Mouse (Mus musculus) thymus, postnatal 10 days (tissue): Measurements from ENCODE around the gene 4933424G06Rik.
"Not testable (repeated sequence)": the region's sequence is repeated elsewhere in the genome, so short reads cannot be mapped to it uniquely, and the experiment has no call there.

Source experiments
- DNase-seq, 2 experiments: peaks; one replicate each; pipeline ENCODE4 v3.0.0; 2021; ENCODE audit warnings: low spot score in 2 of 2

The 4933424G06Rik gene

DNA sequence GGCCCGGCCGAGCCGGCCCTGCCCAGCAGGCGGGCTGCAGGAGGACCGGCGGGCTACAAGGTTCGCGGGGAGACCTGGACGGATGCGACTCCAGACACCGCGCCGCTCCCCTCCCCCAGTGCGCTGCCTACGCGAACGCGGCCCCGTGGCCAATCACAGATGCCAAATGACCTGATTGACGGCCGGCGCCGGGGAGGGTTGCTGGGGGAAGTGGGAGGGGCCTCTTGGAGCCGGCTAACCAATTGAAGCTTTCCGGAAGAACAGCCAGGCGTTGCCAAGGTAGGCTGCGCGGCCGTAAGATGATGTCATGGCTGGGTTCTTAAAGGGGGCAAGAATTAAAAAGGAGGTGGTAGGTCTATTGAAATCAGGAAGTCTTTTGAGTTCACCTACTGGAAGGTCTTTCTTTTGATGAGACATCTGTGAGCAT lies at the start of gene 4933424G06Rik:
TSS of gene 4933424G06Rik (plus strand) at position 296 of the 427 bp plus-strand sequence.
- DNase-seq = peak; percentile 98 to 99

DNA sequence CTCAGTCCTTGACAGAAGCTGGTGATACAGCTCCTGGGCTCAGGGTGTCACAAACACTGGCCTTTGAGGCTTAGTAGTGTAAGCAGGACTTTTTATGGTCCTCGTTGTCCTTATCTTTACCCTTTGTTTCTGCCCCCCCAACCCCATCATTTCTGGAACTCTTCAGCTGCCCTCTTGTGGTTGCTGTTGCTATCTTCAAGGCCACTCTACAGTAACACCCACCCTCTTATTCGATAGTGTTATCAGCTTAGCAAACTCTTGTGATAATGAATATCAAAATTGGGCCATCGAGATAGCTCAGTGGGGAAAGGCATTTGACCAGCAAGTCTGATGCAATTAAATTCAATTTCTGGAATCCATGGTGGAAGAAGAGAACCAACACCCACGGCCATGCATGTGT lies 45.5 kb upstream of the 4933424G06Rik start:
- no peak for DNase-seq

DNA sequence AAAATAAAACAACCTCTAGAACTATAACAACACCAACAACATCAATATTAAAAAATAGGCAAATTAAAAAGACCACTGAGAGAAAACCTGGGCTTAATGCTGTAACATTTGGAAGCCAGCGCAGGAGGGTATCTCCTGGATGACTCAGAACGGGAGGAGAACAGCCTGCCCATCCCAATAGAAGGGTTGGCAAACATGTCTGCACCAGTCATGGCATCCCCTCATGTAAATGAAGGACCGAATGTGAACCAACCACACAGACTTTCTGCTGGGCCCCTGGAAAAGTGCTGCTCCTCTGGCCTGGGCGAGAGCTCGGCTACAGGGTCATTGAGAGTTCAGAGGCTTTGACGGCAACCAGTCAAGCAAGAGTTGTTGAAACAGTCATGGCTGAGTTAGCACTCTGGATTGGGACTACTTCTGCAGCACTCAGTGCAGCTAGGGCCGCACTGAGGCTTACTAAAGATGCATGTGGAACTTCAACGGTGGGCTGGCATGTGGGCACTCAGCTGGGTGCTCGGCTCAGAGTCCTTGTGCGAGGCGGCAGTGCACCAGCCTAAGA lies 44.7 kb upstream of the 4933424G06Rik start:
- no peak for DNase-seq

DNA sequence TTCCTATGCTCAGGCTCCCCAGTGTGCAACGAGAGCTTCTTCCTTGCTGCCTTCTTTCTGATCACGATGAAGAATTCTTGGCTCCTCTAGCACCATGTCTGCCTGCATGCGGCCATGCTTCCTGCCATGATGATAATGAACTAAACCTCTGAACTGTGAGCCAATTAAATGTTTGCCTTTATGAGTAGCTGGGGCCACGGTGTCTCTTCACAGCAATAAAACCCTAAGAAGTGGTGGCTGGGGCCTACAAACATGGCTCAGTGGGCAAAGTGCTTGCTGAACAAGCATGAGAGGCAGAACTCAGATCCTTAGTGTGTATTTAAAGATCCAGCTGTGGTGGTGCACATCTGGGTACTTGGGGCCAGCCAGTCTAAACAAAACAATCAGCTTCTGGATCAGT lies 44.0 kb upstream of the 4933424G06Rik start:
- no peak for DNase-seq

- DNase-seq = not testable (repeated sequence)
These were observed 41.9 kb upstream of the 4933424G06Rik start for GRCm38 (mm10) chr1:36668007-36668406.

GRCm38 (mm10) chr1:36670256-36670655 lies 39.7 kb upstream of the 4933424G06Rik start:
- DNase-seq = no peak

DNA sequence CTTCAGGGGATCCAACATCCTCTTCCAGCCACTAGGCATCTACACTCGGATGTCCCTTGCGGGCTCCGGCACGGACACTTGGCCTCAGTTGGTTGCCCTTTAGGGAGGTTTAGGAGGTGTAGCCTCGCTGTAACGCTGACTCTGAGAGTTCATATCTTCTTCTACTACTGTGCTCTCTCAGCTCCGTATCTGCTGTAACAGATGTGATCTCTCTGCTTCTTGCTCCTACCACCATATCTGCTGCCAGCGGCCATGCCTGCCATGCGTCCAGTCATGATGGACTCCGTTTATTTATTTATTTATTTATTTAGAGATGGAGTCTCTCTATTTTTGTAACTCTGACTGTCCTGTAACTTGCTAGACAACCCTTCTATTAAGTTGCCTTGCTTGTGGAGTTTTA lies 38.7 kb upstream of the 4933424G06Rik start:
- DNase-seq = no peak

DNA sequence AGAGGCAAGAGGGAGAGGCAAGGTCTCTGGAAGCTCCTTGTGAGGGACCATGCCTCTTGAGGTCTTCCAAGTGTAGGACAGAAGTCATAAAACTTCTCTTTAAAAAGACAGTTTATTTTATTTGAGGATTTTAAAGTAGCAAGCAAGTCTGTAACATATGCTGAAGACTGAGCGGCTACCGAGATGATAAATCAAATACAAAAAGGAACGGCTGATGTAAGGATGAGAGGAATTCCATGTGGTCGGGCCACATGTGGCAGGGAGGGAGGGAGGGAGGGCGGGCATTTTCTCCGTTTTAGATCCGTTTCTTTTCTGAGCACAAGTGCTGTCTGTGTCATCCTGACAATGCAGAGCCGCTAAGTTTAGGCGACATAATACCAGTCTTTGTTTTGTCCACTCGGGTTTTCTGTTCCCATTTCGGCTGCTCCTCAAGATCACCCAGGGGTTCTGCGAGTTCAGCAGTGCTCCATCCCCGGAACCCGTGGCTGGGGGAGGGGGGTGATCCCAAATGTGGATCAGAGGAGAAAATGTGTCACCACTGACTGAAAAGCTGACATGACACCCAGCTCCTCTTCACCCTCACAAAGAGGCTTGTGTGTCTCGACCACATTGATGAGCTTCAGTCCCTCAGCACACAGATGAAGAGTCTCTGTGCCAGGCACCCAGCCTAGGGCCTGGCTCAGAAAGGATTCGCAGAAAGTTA lies 37.1 kb upstream of the 4933424G06Rik start:
- no peak for DNase-seq

DNA sequence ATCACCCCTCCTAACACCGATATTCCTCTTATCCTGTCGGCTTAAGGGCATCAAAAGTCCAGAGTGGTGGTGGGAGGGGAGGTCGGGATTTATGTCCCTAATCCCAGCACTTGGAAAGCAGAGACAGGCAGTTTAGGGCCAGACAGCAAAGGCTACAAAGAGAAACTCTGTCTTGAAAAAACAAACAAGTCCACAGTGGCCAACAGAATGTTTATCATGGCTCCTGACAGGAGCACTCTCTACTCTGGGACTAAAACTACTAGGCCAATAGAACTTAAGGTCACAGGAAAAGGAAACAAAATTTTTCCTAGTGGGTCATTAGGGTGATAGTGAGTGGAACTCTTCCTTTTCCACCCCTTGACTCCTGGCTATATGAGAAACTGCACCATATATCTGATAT lies 35.0 kb upstream of the 4933424G06Rik start:
- no peak for DNase-seq

DNA sequence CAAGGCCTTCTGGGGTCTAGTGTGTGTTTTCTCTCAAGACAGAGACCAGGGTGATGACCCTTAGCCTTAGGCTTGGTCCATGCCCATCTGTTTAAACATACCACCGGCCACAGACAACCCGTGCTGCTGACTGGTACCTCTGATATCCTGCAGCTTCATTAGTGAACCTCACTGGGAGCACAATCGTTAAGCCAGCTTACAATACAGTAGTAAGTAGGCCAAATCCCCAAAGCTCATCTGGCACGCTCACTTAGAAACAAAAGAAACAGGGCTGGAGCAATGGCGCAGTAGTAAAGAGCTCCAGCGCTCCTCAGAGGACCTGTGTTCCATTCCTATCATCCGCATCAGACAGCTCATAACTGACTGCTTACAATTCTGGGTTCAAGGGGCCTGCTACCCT lies 29.1 kb upstream of the 4933424G06Rik start:
- DNase-seq = no peak

GRCm38 (mm10) chr1:36682620-36683355 lies 27.2 kb upstream of the 4933424G06Rik start, which contains the start of gene Fam178b:
TSS of gene Fam178b (minus strand) at chr1:36683183.
- no peak for DNase-seq

DNA sequence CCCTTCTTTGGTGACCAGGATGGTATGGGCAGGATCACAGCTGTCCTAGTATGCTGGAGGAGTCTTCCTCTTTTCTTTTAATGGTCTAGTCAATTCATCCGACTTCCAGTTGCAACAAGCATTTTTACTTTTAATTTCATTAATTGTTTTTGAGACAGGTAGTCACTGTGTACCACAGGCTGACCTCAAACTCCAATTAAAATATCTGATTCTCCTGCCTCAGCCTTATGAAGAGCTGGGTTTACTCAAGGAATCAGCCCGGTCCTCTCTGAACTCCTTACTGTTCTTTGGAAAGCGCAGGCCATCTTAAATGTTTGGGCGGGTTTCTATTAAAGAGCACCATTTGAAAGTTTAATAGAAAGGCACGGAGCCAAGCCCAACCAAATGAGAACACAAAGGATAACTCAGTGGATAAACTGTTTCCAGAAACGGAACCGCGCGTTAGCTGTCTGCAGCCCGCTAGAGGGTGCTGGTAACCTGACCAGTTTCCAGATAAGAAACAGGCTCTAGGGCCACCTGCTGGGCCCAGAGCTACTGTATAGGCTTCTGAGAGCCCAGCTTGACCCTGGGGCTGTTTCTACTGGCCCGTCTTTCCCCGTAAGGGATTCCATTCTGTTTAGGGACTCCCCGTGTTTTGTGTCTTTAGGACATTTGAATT lies 26.0 kb upstream of the 4933424G06Rik start:
- DNase-seq = peak; percentile 40 to 72

DNA sequence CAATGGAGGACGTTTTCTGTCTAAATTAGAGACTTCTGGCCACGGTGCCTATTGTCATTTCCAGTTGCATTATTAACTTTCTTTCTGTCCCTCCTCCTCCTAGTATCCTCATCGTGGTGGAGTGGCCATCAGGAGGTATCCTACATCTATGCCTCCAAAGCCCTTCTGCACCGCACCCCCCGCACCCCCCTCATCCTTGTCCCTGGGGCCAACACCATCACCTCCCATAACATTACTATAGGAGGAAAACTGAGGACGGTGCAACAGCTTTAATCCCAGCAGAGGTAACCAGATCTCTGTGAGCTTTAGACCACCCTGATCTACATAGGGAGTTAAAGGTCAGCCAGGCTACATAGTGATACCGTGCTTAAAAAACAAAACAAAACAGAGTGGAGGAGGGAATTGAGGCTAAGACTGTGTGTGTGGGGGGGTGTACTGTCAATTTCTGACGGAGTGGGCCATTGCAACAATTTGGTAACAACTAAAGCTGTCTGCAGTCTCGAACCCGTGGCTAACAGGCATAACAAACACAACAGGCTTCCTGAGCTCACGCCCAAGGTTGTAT lies 19.2 kb upstream of the 4933424G06Rik start:
- DNase-seq = no peak

DNA sequence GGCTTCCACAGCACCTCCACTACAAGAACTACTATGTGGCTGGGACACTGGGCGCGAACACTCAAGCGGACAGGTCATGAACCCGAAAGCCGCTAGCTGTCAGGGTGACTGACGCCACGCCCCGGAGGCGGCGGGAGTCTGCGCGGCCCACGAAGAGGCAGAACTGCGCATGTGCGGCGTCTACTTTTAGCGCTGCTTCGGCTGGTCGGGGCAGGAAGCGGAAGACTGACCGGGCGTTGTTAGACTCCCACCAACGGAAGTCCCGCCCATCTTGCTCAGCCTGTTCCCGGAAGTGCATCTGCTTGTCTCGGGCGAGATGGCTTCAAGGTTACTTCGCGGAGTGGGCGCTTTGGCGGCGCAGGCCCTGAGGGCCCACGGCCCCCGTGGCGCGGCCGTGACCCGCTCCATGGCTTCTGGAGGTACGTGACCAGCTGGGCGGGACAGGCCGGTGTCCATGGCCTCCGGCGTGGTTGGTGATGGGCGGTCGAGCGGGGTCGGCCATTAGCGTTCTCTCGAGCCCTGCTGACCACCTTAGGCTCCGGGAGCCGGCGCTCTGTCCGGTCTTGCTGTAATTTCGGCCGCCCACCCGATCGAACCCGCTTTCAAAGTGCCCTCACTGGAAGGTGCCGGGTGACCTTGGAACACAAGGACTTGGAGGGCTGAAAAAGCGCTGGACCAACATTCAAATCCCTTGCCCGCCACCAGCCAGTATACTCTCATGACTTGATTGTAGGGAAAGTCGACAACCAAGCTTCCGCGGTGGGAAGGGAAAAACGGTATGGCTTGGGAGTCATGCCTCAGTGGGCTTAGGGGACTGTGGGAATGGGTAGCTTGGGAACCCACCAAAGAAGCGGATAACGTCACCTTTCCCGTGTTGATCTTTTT lies 18.4 kb upstream of the 4933424G06Rik start, which contains the start of gene Cox5b:
TSS of gene Cox5b (plus strand) at position 179 of the 885 bp plus-strand sequence.
- peak; percentile 95 to 97 for DNase-seq

GRCm38 (mm10) chr1:36694871-36695270 lies 15.1 kb upstream of the 4933424G06Rik start:
- no peak for DNase-seq

GRCm38 (mm10) chr1:36696411-36696810 lies 13.5 kb upstream of the 4933424G06Rik start:
- no peak for DNase-seq

DNA sequence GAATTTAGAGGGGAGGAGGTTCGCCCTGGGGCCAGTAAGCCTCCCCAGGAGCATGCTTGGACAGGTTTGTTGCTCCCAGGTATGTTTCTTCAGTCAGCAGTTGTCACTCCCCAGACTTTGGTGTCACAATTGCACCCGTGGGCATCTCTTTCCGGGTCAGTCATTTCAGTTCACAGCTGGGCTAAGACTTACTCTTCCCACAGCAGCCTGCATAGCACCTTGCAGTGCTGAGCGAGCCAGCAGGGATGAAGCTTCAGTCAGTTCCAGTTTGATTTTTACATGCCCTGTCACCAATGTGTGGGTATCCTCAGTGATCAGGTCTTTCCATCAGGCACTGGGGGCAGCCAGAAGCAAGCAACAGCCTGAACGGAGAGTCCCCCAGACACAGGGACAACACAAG lies 12.9 kb upstream of the 4933424G06Rik start:
- DNase-seq = no peak

- DNase-seq = no peak
These were observed 2.8 kb upstream of the 4933424G06Rik start for GRCm38 (mm10) chr1:36707166-36707565.

- no peak for DNase-seq
These were observed 2.2 kb upstream of the 4933424G06Rik start for GRCm38 (mm10) chr1:36707797-36708196.

DNA sequence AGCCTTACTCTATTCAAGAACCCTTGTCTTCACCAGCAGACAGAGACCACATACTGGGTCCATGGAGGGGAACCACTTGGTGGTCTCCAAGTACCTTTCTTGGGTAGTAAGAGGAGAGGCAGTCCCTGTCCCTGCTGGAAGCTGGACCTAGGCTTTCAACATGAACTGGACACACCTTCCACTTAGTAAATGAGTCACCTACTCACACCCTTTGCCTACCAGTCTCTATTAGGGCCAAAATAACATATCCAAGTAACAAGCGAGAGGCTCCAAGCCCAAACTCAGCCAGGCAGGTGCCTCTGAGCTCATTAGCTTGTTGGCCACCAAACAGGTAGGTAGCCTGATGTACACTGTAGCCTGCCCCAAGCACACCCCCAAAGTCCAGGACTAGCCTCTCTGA lies 1.3 kb upstream of the 4933424G06Rik start:
- DNase-seq = no peak
